Mouse (Mus musculus) erythroblast, adult 5-6 weeks (primary cell): ENCODE data around the gene Zfp239. TPM values are rescaled to one million over a fixed set of nuclear protein-coding genes. Genes with fewer than 3 reads are reported as not detected.

ENCODE experiments used
- total RNA-seq, 2 experiments: library from RNA; stranded (forward) in 1 of 2; stranded (reverse) in 1 of 2; fragments of 150-400 nt in 1 of 2; fragments of 200-764, 138-1000 nt in 1 of 2; gene quantifications; 2 replicates each; pipeline versions ENCODE4 v1.2.3 to v1.2.4; 2015 to 2017; ENCODE audit warnings: low replicate concordance in 2 of 2

Gene Zfp239
- total RNA-seq, 2 experiments from 2014 or later, result 0.77 TPM; not detected in 1

Other genes with a start within 250 kb of the Zfp239 start
- 2.7 and 6.7 TPM in 2 replicates for gene Zfp637, start 20.9 kb upstream of the Zfp239 start, total RNA-seq (2015; ENCODE audit: low replicate concordance)
- 4.6 and 16.9 TPM in 2 replicates for gene Zfp637, start 20.9 kb upstream of the Zfp239 start, total RNA-seq (2017; ENCODE audit: low replicate concordance)
- 169 and 187 TPM in 2 replicates for gene Hnrnpf, start 38.2 kb downstream of the Zfp239 start, total RNA-seq (2015; ENCODE audit: low replicate concordance)
- gene Hnrnpf, start 38.2 kb downstream of the Zfp239 start, total RNA-seq (2017; ENCODE audit: low replicate concordance), result 279 and 303 TPM in 2 replicates
- gene Fxyd4, start 75.6 kb downstream of the Zfp239 start, total RNA-seq (2015; ENCODE audit: low replicate concordance), result not detected in 2 replicates
- gene Fxyd4, start 75.6 kb downstream of the Zfp239 start, total RNA-seq (2017; ENCODE audit: low replicate concordance), result not detected in 2 replicates
- gene Rasgef1a, start 149.3 kb downstream of the Zfp239 start, total RNA-seq (2015; ENCODE audit: low replicate concordance), result not detected in 2 replicates
- 0.09 TPM in 1 of 2 replicates, not detected in the other for gene Rasgef1a, start 149.3 kb downstream of the Zfp239 start, total RNA-seq (2017; ENCODE audit: low replicate concordance)